Mouse (Mus musculus): Measurements from ENCODE around the gene Rnf114. TPM values are rescaled to one million over a fixed set of nuclear protein-coding genes. Genes with fewer than 3 reads are reported as not detected.

Gene Rnf114
- polyA plus RNA-seq, 1 experiment = 14.3 TPM

GRCm38 (mm10) chr2:167552292-167552691, 59.8 kb downstream of the Rnf114 start:
- no peak for TF ChIP-seq GATA1 (IDR thresholded peaks at IDR 0.05; ENCODE audit: low read length)

- TF ChIP-seq GATA1 (IDR thresholded peaks at IDR 0.05; ENCODE audit: low read length) = no peak
Measured at GRCm38 (mm10) chr2:167552927-167553402, 60.5 kb downstream of the Rnf114 start.

GRCm38 (mm10) chr2:167555766-167556165, 63.3 kb downstream of the Rnf114 start:
- TF ChIP-seq GATA1 (IDR thresholded peaks at IDR 0.05; ENCODE audit: low read length) = no peak

GRCm38 (mm10) chr2:167559413-167559812, 67.0 kb downstream of the Rnf114 start:
- no peak for TF ChIP-seq GATA1 (IDR thresholded peaks at IDR 0.05; ENCODE audit: low read length)

- TF ChIP-seq GATA1 (IDR thresholded peaks at IDR 0.05; ENCODE audit: low read length) = no peak
Measured at GRCm38 (mm10) chr2:167562101-167562500, 69.7 kb downstream of the Rnf114 start.

GRCm38 (mm10) chr2:167563035-167563434, 70.6 kb downstream of the Rnf114 start:
- no peak for TF ChIP-seq GATA1 (IDR thresholded peaks at IDR 0.05; ENCODE audit: low read length)

- no peak for TF ChIP-seq GATA1 (IDR thresholded peaks at IDR 0.05; ENCODE audit: low read length)
Measured at GRCm38 (mm10) chr2:167563703-167564102, 71.3 kb downstream of the Rnf114 start.

GRCm38 (mm10) chr2:167564551-167565311, 72.3 kb downstream of the Rnf114 start:
- no peak for TF ChIP-seq GATA1 (IDR thresholded peaks at IDR 0.05; ENCODE audit: low read length)

GRCm38 (mm10) chr2:167565312-167565656, 72.8 kb downstream of the Rnf114 start:
- TF ChIP-seq GATA1 (IDR thresholded peaks at IDR 0.05; ENCODE audit: low read length) = no peak

GRCm38 (mm10) chr2:167565682-167566081, 73.2 kb downstream of the Rnf114 start:
- no peak for TF ChIP-seq GATA1 (IDR thresholded peaks at IDR 0.05; ENCODE audit: low read length)

Other genes with a start within 250 kb of the Rnf114 start
- gene B4galt5, start 143.5 kb upstream of the Rnf114 start, polyA plus RNA-seq (2012) = not detected in 2 replicates
- 6.3 and 10.2 TPM in 2 replicates for gene Slc9a8, start 70.9 kb upstream of the Rnf114 start, polyA plus RNA-seq (2012)
- 31.5 and 36.0 TPM in 2 replicates for gene Spata2, start 242 bp downstream of the Rnf114 start, polyA plus RNA-seq (2012)
- gene Snai1, start 45.5 kb downstream of the Rnf114 start, polyA plus RNA-seq (2012) = not detected in 2 replicates
- 264 and 271 TPM in 2 replicates for gene Ube2v1, start 139.4 kb downstream of the Rnf114 start, polyA plus RNA-seq (2012)
- gene Gm20431, start 168.9 kb downstream of the Rnf114 start, polyA plus RNA-seq (2012) = not detected in 2 replicates
- gene Cebpb, start 196.3 kb downstream of the Rnf114 start, polyA plus RNA-seq (2012) = 68.3 and 82.2 TPM in 2 replicates
- 36.1 and 47.2 TPM in 2 replicates for gene Tmem189, start 197.2 kb downstream of the Rnf114 start, polyA plus RNA-seq (2012)